Mouse (Mus musculus) embryonic facial prominence, embryonic 11.5 days (tissue): ENCODE measurements at regions not wholly inside any gene's neighbourhood (a gene's known extent, or its start where the extent isn't known, plus 50 kb on each side); places are given as distances from the start of the nearest gene placed in this dataset.
"Not testable (repeated sequence)": the region's sequence is repeated elsewhere in the genome, so short reads cannot be mapped to it uniquely, and the experiment has no call there.

Experiments used
- ATAC-seq: fragments of 200-750 bp; cut with Nextera tagmentation; replicated peaks from 2 replicates; pipeline ENCODE4 v1.8.0; 2017; ENCODE audit warnings: low read depth; ENCODE audit not compliant: insufficient number of reproducible peaks, low FRiP score, low TSS enrichment
- DNase-seq: peaks from one replicate; pipeline ENCODE4 v3.0.0-alpha.2; 2015; ENCODE audit warnings: low spot score
- H3K27ac ChIP-seq: fragments of 300-500 bp; sonication (generic); replicated peaks from 2 replicates; pipeline ENCODE4 v1.5.1; 2014; ENCODE audit warnings: mild to moderate bottlenecking, low read depth, low read length, control low read depth
- H3K27me3 ChIP-seq: fragments of 300-500 bp; sonication (generic); 2 replicates; pipeline ENCODE4 v1.6.1; 2014; ENCODE audit warnings: mild to moderate bottlenecking, low read length, moderate library complexity, mixed read lengths; ENCODE audit not compliant: control insufficient read depth, insufficient read depth
- H3K36me3 ChIP-seq: fragments of 300-500 bp; sonication (generic); replicated peaks from 2 replicates; pipeline ENCODE4 v1.6.1; 2014; ENCODE audit warnings: low read depth, mild to moderate bottlenecking, low read length, moderate library complexity, mixed read lengths; ENCODE audit not compliant: control insufficient read depth, insufficient read depth
- H3K4me1 ChIP-seq: fragments of 300-500 bp; sonication (generic); 2 replicates; pipeline ENCODE4 v1.6.1; 2014; ENCODE audit warnings: low read length, mixed read lengths; ENCODE audit not compliant: control insufficient read depth, insufficient read depth
- H3K4me2 ChIP-seq: fragments of 300-500 bp; sonication (generic); 2 replicates; pipeline ENCODE4 v1.6.1; 2014; ENCODE audit warnings: low read depth, mild to moderate bottlenecking, control low read depth, low read length, moderate library complexity
- H3K4me3 ChIP-seq: fragments of 300-500 bp; sonication (generic); 2 replicates; pipeline ENCODE4 v1.5.1; 2014; ENCODE audit warnings: low read depth, low read length, control low read depth
- H3K9ac ChIP-seq: fragments of 300-500 bp; sonication (generic); replicated peaks from 2 replicates; pipeline ENCODE4 v1.6.1; 2014; ENCODE audit warnings: mild to moderate bottlenecking, control low read depth, low read length
- H3K9me3 ChIP-seq: fragments of 300-500 bp; sonication (generic); replicated peaks from 2 replicates; pipeline ENCODE4 v1.6.1; 2016; ENCODE audit warnings: mild to moderate bottlenecking, low read length, inconsistent platforms, mixed read lengths; ENCODE audit not compliant: control insufficient read depth
- WGBS: fragments of 180-500 bp; shearing (Covaris S2); extraction: QIAGEN DNeasy Blood & Tissue Kit; methylation state at CpG from one replicate; pipeline ENCODE4 v1.1.7; 2014; 5-methylcytosine and 5-hydroxymethylcytosine counted together

GRCm38 (mm10) chr17:58820588-58821195, 170.5 kb downstream of the Pdzph1 start:
- no peak for ATAC-seq
- no peaks in the 10 kb centered on the region for H3K4me1 ChIP-seq
- no peaks in the 10 kb centered on the region for H3K36me3 ChIP-seq
- H3K27me3 ChIP-seq: no peaks in the 10 kb centered on the region
- peak; percentile 51 for DNase-seq
- H3K9me3 ChIP-seq: no peaks in the 10 kb centered on the region
- H3K4me3 ChIP-seq: no peak overlapping the region
- H3K4me2 ChIP-seq: no peak overlapping the region
- H3K9ac ChIP-seq: no peak overlapping the region
- 57% methylated on average over 4 of the region's 4 CpGs for WGBS
- no peak overlapping the region for H3K27ac ChIP-seq

GRCm38 (mm10) chr17:58819339-58819738, 171.8 kb downstream of the Pdzph1 start:
- no peak overlapping the region for H3K4me2 ChIP-seq
- ATAC-seq (no peak), DNase-seq (no peak)
- H3K9ac ChIP-seq: no peak overlapping the region
- no peaks in the 10 kb centered on the region for H3K36me3 ChIP-seq
- no peaks in the 10 kb centered on the region for H3K9me3 ChIP-seq
- H3K27me3 ChIP-seq: no peaks in the 10 kb centered on the region
- H3K27ac ChIP-seq: no peak overlapping the region
- WGBS: 64% methylated on average over 2 of the region's 2 CpGs
- H3K4me1 ChIP-seq: no peaks in the 10 kb centered on the region
- H3K4me3 ChIP-seq: no peak overlapping the region

DNA sequence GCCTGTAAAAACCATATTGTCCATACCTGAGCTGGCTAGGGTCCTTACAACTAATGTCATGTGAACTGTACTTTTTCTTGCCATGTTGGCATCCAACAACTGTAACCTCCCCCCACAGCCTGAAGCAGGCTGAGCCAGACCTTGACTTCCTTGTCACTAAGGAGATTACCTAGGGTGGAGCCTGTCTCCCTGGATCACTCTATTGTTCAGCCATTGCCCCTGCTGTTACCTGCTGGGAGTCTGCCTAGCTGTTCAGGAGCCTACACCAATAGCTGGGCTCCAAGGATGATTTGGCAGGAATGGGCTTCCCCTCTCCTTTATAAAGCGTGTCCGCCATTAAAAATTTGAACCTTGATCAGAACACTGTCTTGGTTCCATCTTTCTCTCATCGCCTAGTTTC, 215.7 kb downstream of the Pdzph1 start:
- ATAC-seq, H3K36me3 ChIP-seq, H3K4me3 ChIP-seq, H3K4me1 ChIP-seq, H3K9me3 ChIP-seq, H3K4me2 ChIP-seq, H3K27ac ChIP-seq, H3K27me3 ChIP-seq, DNase-seq, H3K9ac ChIP-seq: not testable (repeated sequence)
- 80% methylated on average over 3 of the region's 3 CpGs for WGBS

GRCm38 (mm10) chr17:58773595-58773994, 217.6 kb downstream of the Pdzph1 start:
- Histone ChIP-seq H3K9me3 (no peaks in the 10 kb centered on the region), H3K36me3 (no peaks in the 10 kb centered on the region), H3K9ac (no peak overlapping the region), H3K4me3 (no peak overlapping the region), H3K27ac (no peak overlapping the region), H3K4me1 (no peaks in the 10 kb centered on the region), H3K27me3 (no peaks in the 10 kb centered on the region), H3K4me2 (no peak overlapping the region)
- ATAC-seq (no peak), DNase-seq (peak; percentile 11)

DNA sequence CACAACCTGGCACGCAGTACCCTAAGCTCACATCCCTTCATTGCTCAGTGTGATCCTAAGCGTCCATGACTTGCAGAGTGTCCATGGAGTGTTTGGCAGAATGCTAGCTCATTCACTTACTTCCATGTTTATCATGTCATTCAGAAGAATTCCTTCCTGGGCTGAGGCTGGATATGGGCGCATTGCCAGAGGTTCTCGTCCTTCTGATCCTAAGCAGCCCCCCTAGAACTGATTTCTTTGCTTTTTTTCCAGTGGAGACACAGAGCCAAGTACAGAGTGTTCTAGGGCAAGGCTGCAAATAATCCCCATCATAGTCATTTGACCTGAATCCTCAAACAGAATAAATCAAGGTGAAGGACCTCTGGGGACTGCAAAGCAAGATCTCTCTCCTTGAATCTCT, 226.0 kb downstream of the Pdzph1 start:
- WGBS: 84% methylated on average over 4 of the region's 4 CpGs

DNA sequence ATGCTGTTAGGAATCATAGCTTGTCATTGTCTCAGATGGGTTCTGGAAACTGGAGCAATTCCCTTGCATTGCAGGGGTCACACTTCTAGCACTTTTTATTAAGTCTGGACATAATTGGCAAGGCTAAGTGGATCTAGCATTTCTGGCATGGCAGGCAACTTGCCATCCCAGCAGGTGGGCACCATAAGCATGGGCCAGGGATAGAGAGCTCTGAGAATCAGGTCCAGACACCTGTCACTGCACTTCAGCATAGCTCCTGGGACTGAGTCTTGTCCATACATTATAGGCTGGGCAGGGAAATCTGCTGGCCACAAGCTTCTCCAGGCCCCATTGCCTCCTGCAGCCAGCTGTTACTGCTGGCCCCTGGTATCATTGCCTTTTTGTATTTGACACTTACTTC, 242.2 kb downstream of the Pdzph1 start:
- H3K27ac ChIP-seq: no peak overlapping the region
- no peaks in the 10 kb centered on the region for H3K36me3 ChIP-seq
- no peaks in the 10 kb centered on the region for H3K4me1 ChIP-seq
- DNase-seq (no peak), ATAC-seq (no peak)
- H3K9ac ChIP-seq: no peak overlapping the region
- H3K4me3 ChIP-seq: no peak overlapping the region
- H3K27me3 ChIP-seq: no peaks in the 10 kb centered on the region
- H3K4me2 ChIP-seq: no peak overlapping the region
- H3K9me3 ChIP-seq: no peaks in the 10 kb centered on the region

More for the DNA sequence above, 226.0 kb downstream of the Pdzph1 start:
- DNase-seq (no peak), ATAC-seq (no peak)
- H3K4me3 ChIP-seq: no peak overlapping the region
- H3K27ac ChIP-seq: no peak overlapping the region
- H3K4me1 ChIP-seq: no peaks in the 10 kb centered on the region
- no peaks in the 10 kb centered on the region for H3K36me3 ChIP-seq
- no peaks in the 10 kb centered on the region for H3K27me3 ChIP-seq
- H3K4me2 ChIP-seq: no peak overlapping the region
- H3K9ac ChIP-seq: no peak overlapping the region
- H3K9me3 ChIP-seq: no peaks in the 10 kb centered on the region

GRCm38 (mm10) chr17:58748264-58748663, 242.9 kb downstream of the Pdzph1 start:
- Histone ChIP-seq H3K27me3 (no peaks in the 10 kb centered on the region), H3K4me3 (no peak overlapping the region), H3K4me2 (no peak overlapping the region), H3K27ac (no peak overlapping the region), H3K36me3 (no peaks in the 10 kb centered on the region), H3K4me1 (no peaks in the 10 kb centered on the region), H3K9ac (no peak overlapping the region), H3K9me3 (no peaks in the 10 kb centered on the region)
- DNase-seq: no peak
- ATAC-seq: no peak
- WGBS: 88% methylated on average over 3 of the region's 3 CpGs

GRCm38 (mm10) chr17:58710748-58711478, 280.3 kb downstream of the Pdzph1 start:
- no peak overlapping the region for H3K4me3 ChIP-seq
- ATAC-seq (no peak), DNase-seq (no peak)
- no peak overlapping the region for H3K9ac ChIP-seq
- no peaks in the 10 kb centered on the region for H3K27me3 ChIP-seq
- no peak overlapping the region for H3K27ac ChIP-seq
- 87% methylated on average over 2 of the region's 2 CpGs for WGBS
- no peaks in the 10 kb centered on the region for H3K36me3 ChIP-seq
- H3K4me2 ChIP-seq: no peak overlapping the region
- H3K9me3 ChIP-seq: no peaks in the 10 kb centered on the region
- H3K4me1 ChIP-seq: no peaks in the 10 kb centered on the region
